Mouse (Mus musculus) lung, adult 2 months (tissue): ENCODE data around the gene Nfkb1. TPM values are rescaled to one million over a fixed set of nuclear protein-coding genes. Genes with fewer than 3 reads are reported as not detected.

Experiments
- DNase-seq: peaks from one replicate; pipeline ENCODE4 v3.0.0; 2022
- H3K4me1 ChIP-seq: fragments of 200-500 bp; 2 replicates; pipeline ENCODE4 v1.6.1; 2011; ENCODE audit warnings: low read length; ENCODE audit not compliant: control insufficient read depth, insufficient read depth
- H3K4me3 ChIP-seq: fragments of 200-500 bp; replicated peaks from 2 replicates; pipeline ENCODE3; 2011; ENCODE audit warnings: low read depth, mild to moderate bottlenecking, control low read depth, low read length; ENCODE audit errors: extremely low read depth
- CTCF ChIP-seq: fragments of 200-500 bp; IDR thresholded peaks from 2 replicates; pipeline ENCODE4 v1.5.1; 2011; ENCODE audit warnings: mild to moderate bottlenecking, low read length, control low read depth; ENCODE audit not compliant: insufficient read depth
- POLR2A ChIP-seq: fragments of 200-500 bp; IDR thresholded peaks from 2 replicates; pipeline ENCODE4 v1.6.1; 2011; ENCODE audit warnings: low read depth, mild to moderate bottlenecking, control low read depth, low read length, borderline replicate concordance; ENCODE audit errors: extremely low read depth
- WGBS: fragments of 180-500 bp; shearing (Covaris S2); methylation state at CpG from one replicate; pipeline ENCODE4 v1.1.7; 2018; 5-methylcytosine and 5-hydroxymethylcytosine counted together
- polyA plus RNA-seq: library from polyadenylated mRNA; depleted of rRNA; stranded (reverse); fragments of >200 nt; gene quantifications from 2 replicates; pipeline ENCODE4 v1.2.3, GENCODE M21; 2012; rRNA removed

Nfkb1 gene
- 114 and 126 TPM in 2 replicates for polyA plus RNA-seq

GRCm38 (mm10) chr3:135691191-135692131 is at the start of gene Nfkb1:
Gene Nfkb1 (minus strand): TSS chr3:135691547.
- Histone ChIP-seq H3K4me3 (peak within 1 kb of the TSS; percentile 98), H3K4me1 (peaks cover 14% of the 10 kb centered on the region)
- TF ChIP-seq POLR2A (peak; percentile 74; the same call in 1 of the 2 replicates), CTCF (no peak)
- peak; percentile 76 for DNase-seq
- WGBS, result 9% methylated on average over 99 of the region's 102 CpGs

- H3K4me1 ChIP-seq, result no peaks in the 10 kb centered on the region
- H3K4me3 ChIP-seq, result no peak overlapping the region
- WGBS, result 80% methylated on average over 8 of the region's 8 CpGs
- DNase-seq, result no peak
- no peak for TF ChIP-seq CTCF
- no peak for TF ChIP-seq POLR2A
Measured at GRCm38 (mm10) chr3:135740711-135741110, 49.4 kb upstream of the Nfkb1 start.

- DNase-seq, result no peak
- 76% methylated on average over 1 of the region's 1 CpGs for WGBS
- no peak for TF ChIP-seq CTCF
- TF ChIP-seq POLR2A, result no peak
- no peak overlapping the region for H3K4me3 ChIP-seq
- H3K4me1 ChIP-seq, result peaks cover 10% of the 10 kb centered on the region
Measured at GRCm38 (mm10) chr3:135734736-135735135, 43.4 kb upstream of the Nfkb1 start.

GRCm38 (mm10) chr3:135732747-135733445 is 41.5 kb upstream of the Nfkb1 start:
- TF ChIP-seq CTCF, result no peak
- no peak for TF ChIP-seq POLR2A
- peak; percentile 26 for DNase-seq
- Histone ChIP-seq H3K4me1 (peaks cover 12% of the 10 kb centered on the region), H3K4me3 (no peak overlapping the region)
- 63% methylated on average over 10 of the region's 10 CpGs for WGBS

DNA sequence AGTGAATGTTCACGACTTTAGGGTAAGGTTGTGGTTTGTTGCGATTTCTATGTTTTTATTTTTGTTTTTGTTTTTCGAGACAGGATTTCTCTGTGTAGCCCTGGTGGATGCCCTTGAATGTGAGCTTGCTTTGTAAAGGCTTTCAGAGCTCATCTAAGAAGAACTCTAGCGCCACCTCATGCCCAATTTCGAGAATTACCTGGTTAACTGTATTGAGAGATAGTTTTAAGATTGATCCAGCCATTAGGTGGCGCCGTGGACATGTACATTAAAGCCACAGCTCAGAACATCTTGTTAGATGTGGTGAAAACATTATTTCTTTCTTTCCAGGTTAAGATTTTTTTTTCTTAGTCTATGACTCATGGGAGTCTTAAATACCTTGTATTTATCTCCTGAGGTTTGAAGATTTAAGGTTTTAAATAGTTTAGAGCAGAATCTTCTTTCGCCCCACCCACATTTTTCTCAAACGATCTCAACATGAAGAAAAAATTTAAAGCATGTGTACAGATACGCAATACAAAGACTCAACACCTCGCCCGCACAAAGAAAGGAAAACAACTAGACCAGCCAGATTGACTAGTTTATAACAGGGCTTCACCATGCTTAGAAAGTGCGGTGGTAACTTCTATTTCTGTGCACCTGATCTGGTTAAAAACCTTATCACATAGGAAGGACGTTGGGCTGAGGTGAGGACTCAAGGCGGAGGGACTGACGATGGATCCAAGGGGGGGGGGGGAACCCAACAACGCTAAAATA is 40.1 kb upstream of the Nfkb1 start:
- 0 out of 2 replicates have a peak, but pooled peaks have one; percentile 14 for TF ChIP-seq CTCF
- TF ChIP-seq POLR2A, result no peak
- H3K4me1 ChIP-seq, result peaks cover 12% of the 10 kb centered on the region
- DNase-seq, result peak; percentile 78
- H3K4me3 ChIP-seq, result no peak overlapping the region
- 19% methylated on average over 17 of the region's 17 CpGs for whole genome bisulfite sequencing

- no peak for DNase-seq
- WGBS, result 30% methylated on average over 9 of the region's 9 CpGs
- TF ChIP-seq CTCF, result no peak
- no peak for TF ChIP-seq POLR2A
- Histone ChIP-seq H3K4me1 (peaks cover 12% of the 10 kb centered on the region), H3K4me3 (no peak overlapping the region)
Measured at GRCm38 (mm10) chr3:135730790-135731189, 39.4 kb upstream of the Nfkb1 start.

DNA sequence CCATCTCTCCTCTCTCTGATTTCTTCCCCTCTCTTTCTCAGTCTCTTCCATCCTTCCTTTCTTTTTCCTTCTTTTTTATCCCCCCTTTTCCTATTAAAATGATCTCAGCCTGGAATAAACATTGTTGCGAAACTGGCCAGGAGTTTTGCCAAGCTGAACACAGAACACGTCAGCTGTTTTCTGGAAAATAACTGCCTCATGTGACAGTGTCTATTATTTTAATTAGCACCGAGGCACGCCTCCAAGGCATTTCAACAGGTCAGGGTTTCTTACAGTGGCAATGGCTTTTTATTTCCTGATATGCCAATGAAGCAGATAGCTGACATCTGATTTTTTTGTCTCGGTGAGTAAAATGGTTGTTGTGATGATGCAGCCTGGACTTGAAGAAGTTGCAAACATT is 38.2 kb upstream of the Nfkb1 start:
- no peak for DNase-seq
- Histone ChIP-seq H3K4me1 (peaks cover 12% of the 10 kb centered on the region), H3K4me3 (no peak overlapping the region)
- 41% methylated on average over 5 of the region's 5 CpGs for WGBS
- no peak for TF ChIP-seq POLR2A
- TF ChIP-seq CTCF, result no peak

DNA sequence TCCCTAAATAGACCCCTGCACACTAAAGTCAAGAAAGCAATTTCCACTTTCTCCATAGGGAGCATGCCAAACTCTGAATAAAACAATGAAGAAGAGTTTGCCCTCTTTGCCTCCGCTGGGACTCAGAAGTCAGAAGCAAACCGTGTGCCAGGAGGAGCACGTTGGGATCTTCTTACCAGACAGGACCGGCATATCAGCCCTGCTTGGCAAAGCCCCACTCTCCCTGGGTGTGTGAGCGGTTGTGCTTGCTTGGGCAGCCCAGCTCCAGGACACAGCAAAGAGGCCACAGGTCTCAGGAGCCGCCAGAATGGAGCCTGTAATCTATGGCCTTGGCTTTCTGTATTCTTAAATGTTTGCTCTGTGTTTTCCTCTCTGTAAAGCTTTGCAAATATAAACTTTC is 37.6 kb upstream of the Nfkb1 start:
- WGBS, result 62% methylated on average over 6 of the region's 6 CpGs
- no peak for DNase-seq
- H3K4me3 ChIP-seq, result no peak overlapping the region
- H3K4me1 ChIP-seq, result peaks cover 12% of the 10 kb centered on the region
- TF ChIP-seq POLR2A, result no peak
- no peak for TF ChIP-seq CTCF

DNA sequence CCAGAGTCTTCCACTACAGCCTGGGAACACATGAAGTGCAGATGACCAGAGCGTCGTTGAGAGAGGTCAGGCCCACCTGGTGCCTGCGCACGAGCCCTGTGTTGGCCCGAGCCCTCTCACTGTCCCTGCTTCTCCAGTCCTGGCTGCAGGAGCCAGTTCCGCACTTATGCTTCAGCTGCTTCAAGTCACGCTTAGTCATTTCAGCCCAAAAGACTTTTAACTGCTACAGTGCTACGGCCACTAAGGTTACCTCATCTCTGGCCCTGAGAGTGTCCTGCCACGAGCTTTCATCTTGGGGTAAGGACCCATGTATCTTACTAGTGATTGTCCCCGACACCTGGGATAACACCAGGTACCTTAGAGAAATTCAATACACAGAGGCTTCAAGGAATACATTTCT is 36.0 kb upstream of the Nfkb1 start:
- TF ChIP-seq CTCF, result no peak
- no peak for DNase-seq
- H3K4me1 ChIP-seq, result peaks cover 12% of the 10 kb centered on the region
- 83% methylated on average over 10 of the region's 10 CpGs for WGBS
- no peak overlapping the region for H3K4me3 ChIP-seq
